Mouse (Mus musculus) heart, embryonic 15.5 days (tissue): ENCODE results near the gene Bicd1. TPM values are rescaled to one million over a fixed set of nuclear protein-coding genes. Genes with fewer than 3 reads are reported as not detected.
"Not testable (repeated sequence)": the region's sequence is repeated elsewhere in the genome, so short reads cannot be mapped to it uniquely, and the experiment has no call there.

Experiments
- ATAC-seq: fragments of 200-750 bp; cut with Nextera tagmentation; replicated peaks from 2 replicates; pipeline ENCODE4 v1.8.0; 2017; ENCODE audit warnings: low read depth, moderate TSS enrichment; ENCODE audit not compliant: insufficient number of reproducible peaks, insufficient read depth, low FRiP score
- H3K27ac ChIP-seq: fragments of 300-500 bp; sonication (generic); 2 replicates; pipeline ENCODE4 v1.5.1; 2015; ENCODE audit warnings: mild to moderate bottlenecking, inconsistent platforms
- H3K27me3 ChIP-seq: fragments of 300-500 bp; sonication (generic); 2 replicates; pipeline ENCODE4 v1.6.1; 2015; ENCODE audit warnings: inconsistent platforms
- H3K36me3 ChIP-seq: fragments of 300-500 bp; sonication (generic); 2 replicates; pipeline ENCODE4 v1.6.1; 2015; ENCODE audit warnings: mild to moderate bottlenecking, inconsistent platforms
- H3K4me1 ChIP-seq: fragments of 300-500 bp; sonication (generic); replicated peaks from 2 replicates; pipeline ENCODE4 v1.6.1; 2015; ENCODE audit warnings: inconsistent platforms
- H3K4me2 ChIP-seq: fragments of 300-500 bp; sonication (generic); 2 replicates; pipeline ENCODE4 v1.6.1; 2015; ENCODE audit warnings: inconsistent platforms, mild to moderate bottlenecking, moderate library complexity
- H3K4me3 ChIP-seq: fragments of 300-500 bp; sonication (generic); 2 replicates; pipeline ENCODE4 v1.5.1; 2015; ENCODE audit warnings: mild to moderate bottlenecking, inconsistent platforms
- H3K9ac ChIP-seq: fragments of 300-500 bp; sonication (generic); 2 replicates; pipeline ENCODE4 v1.6.1; 2015; ENCODE audit warnings: mild to moderate bottlenecking, inconsistent platforms
- H3K9me3 ChIP-seq: fragments of 300-500 bp; sonication (generic); replicated peaks from 2 replicates; pipeline ENCODE4 v1.6.1; 2016; ENCODE audit warnings: inconsistent platforms
- WGBS: fragments of 180-500 bp; shearing (Covaris S2); methylation state at CpG from one replicate; pipeline ENCODE4 v1.1.7; 2015; ENCODE audit warnings: mixed read lengths; 5-methylcytosine and 5-hydroxymethylcytosine counted together
- polyA plus RNA-seq: library from polyadenylated mRNA; unstranded; fragments of >200 nt; fragmentation: Nextera tagmentation; extraction: Ambion mirVana; gene quantifications from 2 replicates; pipeline ENCODE4 v1.2.1, GENCODE M21; 2015

Gene Bicd1
- 5.3 and 7.0 TPM in 2 replicates for polyA plus RNA-seq

GRCm38 (mm10) chr6:149408833-149409332, at the start of gene Bicd1:
Gene Bicd1 (plus strand): TSS chr6:149408886.
- H3K4me2 ChIP-seq, result peak within 1 kb of the TSS; percentile 87
- H3K9ac ChIP-seq, result peak within 1 kb of the TSS; percentile 63
- under 1% methylated on average over 30 of the region's 30 CpGs for WGBS
- ATAC-seq, result peak; percentile 97
- no peaks in the 10 kb centered on the region for H3K9me3 ChIP-seq
- no peaks in the 10 kb centered on the region for H3K27me3 ChIP-seq
- H3K27ac ChIP-seq, result peak within 1 kb of the TSS; percentile 76
- peaks cover 7% of the 10 kb centered on the region for H3K4me1 ChIP-seq
- no peaks in the 10 kb centered on the region for H3K36me3 ChIP-seq
- peak within 1 kb of the TSS; percentile 80 for H3K4me3 ChIP-seq

- not testable (repeated sequence) for H3K36me3 ChIP-seq, H3K9me3 ChIP-seq, ATAC-seq, H3K4me1 ChIP-seq, H3K4me3 ChIP-seq, H3K27me3 ChIP-seq, H3K27ac ChIP-seq, H3K9ac ChIP-seq, H3K4me2 ChIP-seq
- 94% methylated on average over 20 of the region's 20 CpGs for WGBS
These were observed 46.2 kb upstream of the Bicd1 start for GRCm38 (mm10) chr6:149362533-149362932.

GRCm38 (mm10) chr6:149365975-149366374, 42.7 kb upstream of the Bicd1 start:
- H3K27ac ChIP-seq, H3K4me1 ChIP-seq, ATAC-seq, H3K9ac ChIP-seq, H3K36me3 ChIP-seq, H3K4me2 ChIP-seq, H3K9me3 ChIP-seq, H3K27me3 ChIP-seq, H3K4me3 ChIP-seq: not testable (repeated sequence)
- 83% methylated on average over 2 of the region's 2 CpGs for WGBS

- Histone ChIP-seq H3K9ac (no peak overlapping the region), H3K4me2 (no peak overlapping the region), H3K27ac (no peak overlapping the region), H3K27me3 (no peaks in the 10 kb centered on the region), H3K4me3 (no peak overlapping the region), H3K4me1 (no peaks in the 10 kb centered on the region), H3K9me3 (no peaks in the 10 kb centered on the region), H3K36me3 (no peaks in the 10 kb centered on the region)
- WGBS, result 77% methylated on average over 2 of the region's 2 CpGs
- no peak for ATAC-seq
These were observed 42.3 kb upstream of the Bicd1 start for GRCm38 (mm10) chr6:149366403-149366802.

- H3K4me1 ChIP-seq, result no peaks in the 10 kb centered on the region
- no peaks in the 10 kb centered on the region for H3K9me3 ChIP-seq
- ATAC-seq, result no peak; the same call in 1 of the 2 replicates
- no peak overlapping the region for H3K27ac ChIP-seq
- 36% methylated on average over 2 of the region's 2 CpGs for WGBS
- no peaks in the 10 kb centered on the region for H3K27me3 ChIP-seq
- no peak overlapping the region for H3K9ac ChIP-seq
- no peaks in the 10 kb centered on the region for H3K36me3 ChIP-seq
- no peak overlapping the region for H3K4me3 ChIP-seq
- H3K4me2 ChIP-seq, result no peak overlapping the region
These were observed 33.7 kb upstream of the Bicd1 start for GRCm38 (mm10) chr6:149374986-149375457.

- Histone ChIP-seq H3K27me3 (no peaks in the 10 kb centered on the region), H3K27ac (no peak overlapping the region), H3K4me1 (no peaks in the 10 kb centered on the region), H3K4me2 (no peak overlapping the region), H3K9ac (no peak overlapping the region), H3K36me3 (no peaks in the 10 kb centered on the region), H3K9me3 (no peaks in the 10 kb centered on the region), H3K4me3 (no peak overlapping the region)
- WGBS, result 73% methylated on average over 2 of the region's 2 CpGs
- no peak for ATAC-seq
These were observed 25.2 kb upstream of the Bicd1 start for GRCm38 (mm10) chr6:149383531-149383930.

- Histone ChIP-seq H3K36me3 (no peaks in the 10 kb centered on the region), H3K9me3 (no peaks in the 10 kb centered on the region), H3K9ac (no peak overlapping the region), H3K27me3 (no peaks in the 10 kb centered on the region), H3K4me3 (no peak overlapping the region), H3K4me1 (no peaks in the 10 kb centered on the region), H3K4me2 (no peak overlapping the region), H3K27ac (no peak overlapping the region)
- no peak for ATAC-seq
- WGBS, result 14% methylated on average over 3 of the region's 3 CpGs
These were observed 22.3 kb upstream of the Bicd1 start for GRCm38 (mm10) chr6:149386389-149386788.

- not testable (repeated sequence) for H3K36me3 ChIP-seq, H3K9me3 ChIP-seq, H3K27ac ChIP-seq, H3K4me2 ChIP-seq, ATAC-seq, H3K4me1 ChIP-seq, H3K27me3 ChIP-seq, H3K4me3 ChIP-seq, H3K9ac ChIP-seq
- WGBS, result 76% methylated on average over 2 of the region's 2 CpGs
These were observed 19.1 kb upstream of the Bicd1 start for GRCm38 (mm10) chr6:149389626-149390025.

GRCm38 (mm10) chr6:149399396-149399795, 9.3 kb upstream of the Bicd1 start:
- no peak for ATAC-seq
- no peak overlapping the region for H3K4me3 ChIP-seq
- no peaks in the 10 kb centered on the region for H3K4me1 ChIP-seq
- no peaks in the 10 kb centered on the region for H3K36me3 ChIP-seq
- H3K27ac ChIP-seq, result no peak overlapping the region
- H3K27me3 ChIP-seq, result no peaks in the 10 kb centered on the region
- no peaks in the 10 kb centered on the region for H3K9me3 ChIP-seq
- H3K4me2 ChIP-seq, result no peak overlapping the region
- H3K9ac ChIP-seq, result no peak overlapping the region

- Histone ChIP-seq H3K4me3 (peak overlapping the region; percentile 80), H3K27me3 (no peaks in the 10 kb centered on the region), H3K4me2 (peak overlapping the region; percentile 87), H3K27ac (peak overlapping the region; percentile 76), H3K9ac (peak overlapping the region; percentile 63), H3K36me3 (no peaks in the 10 kb centered on the region), H3K4me1 (peaks cover 7% of the 10 kb centered on the region), H3K9me3 (no peaks in the 10 kb centered on the region)
- WGBS, result under 1% methylated on average over 11 of the region's 11 CpGs
- no peak for ATAC-seq
These were observed 655 bp downstream of the Bicd1 start for GRCm38 (mm10) chr6:149409341-149409740.

GRCm38 (mm10) chr6:149409845-149410244, 1.2 kb downstream of the Bicd1 start:
- Histone ChIP-seq H3K27me3 (no peaks in the 10 kb centered on the region), H3K4me2 (peak overlapping the region; percentile 87), H3K4me3 (peak overlapping the region; percentile 80), H3K9me3 (no peaks in the 10 kb centered on the region), H3K36me3 (no peaks in the 10 kb centered on the region), H3K9ac (no peak overlapping the region; the same call in 1 of the 2 replicates), H3K4me1 (peaks cover 7% of the 10 kb centered on the region), H3K27ac (no peak overlapping the region)
- ATAC-seq, result no peak
- 29% methylated on average over 4 of the region's 4 CpGs for WGBS

- H3K4me2 ChIP-seq, result no peak overlapping the region
- peaks cover 7% of the 10 kb centered on the region for H3K4me1 ChIP-seq
- H3K27me3 ChIP-seq, result no peaks in the 10 kb centered on the region
- H3K9me3 ChIP-seq, result no peaks in the 10 kb centered on the region
- H3K9ac ChIP-seq, result no peak overlapping the region
- no peak overlapping the region for H3K27ac ChIP-seq
- ATAC-seq, result no peak
- H3K36me3 ChIP-seq, result no peaks in the 10 kb centered on the region
- H3K4me3 ChIP-seq, result no peak overlapping the region
These were observed 4.6 kb downstream of the Bicd1 start for GRCm38 (mm10) chr6:149413256-149413655.
